Mouse (Mus musculus) brain, adult 2 months (tissue): Measurements from ENCODE around the gene Lmna.

ENCODE experiments used
- DNase-seq: peaks from one replicate; pipeline ENCODE4 v3.0.0; 2011; ENCODE audit warnings: low read depth, low spot score

The Lmna gene

GRCm38 (mm10) chr3:88509692-88510420, at the start of gene Lmna:
Lmna (minus strand) TSS chr3:88509956.
- DNase-seq, result peak; percentile 97

GRCm38 (mm10) chr3:88556616-88557015, 46.9 kb upstream of the Lmna start:
- DNase-seq, result no peak

- DNase-seq, result no peak
These were observed 46.0 kb upstream of the Lmna start for GRCm38 (mm10) chr3:88555731-88556130.

- DNase-seq, result no peak
These were observed 45.4 kb upstream of the Lmna start for GRCm38 (mm10) chr3:88555069-88555605.

- peak; percentile 85 for DNase-seq
These were observed 44.3 kb upstream of the Lmna start for GRCm38 (mm10) chr3:88553880-88554586.

GRCm38 (mm10) chr3:88553525-88553879, 43.7 kb upstream of the Lmna start, which contains the start of gene Ubqln4:
Ubqln4 (plus strand) TSS chr3:88553758.
- DNase-seq, result peak; percentile 94

- DNase-seq, result peak; percentile 99
These were observed 43.1 kb upstream of the Lmna start, which contains the start of gene Lamtor2 for GRCm38 (mm10) chr3:88552676-88553524. Lamtor2 (minus strand) TSS chr3:88553074.

- DNase-seq, result no peak
These were observed 42.4 kb upstream of the Lmna start for GRCm38 (mm10) chr3:88552082-88552645.

- DNase-seq, result no peak
These were observed 41.8 kb upstream of the Lmna start for GRCm38 (mm10) chr3:88551586-88551985.

- DNase-seq, result no peak
These were observed 38.6 kb upstream of the Lmna start, which contains the start of gene Rab25 for GRCm38 (mm10) chr3:88548180-88548917. Rab25 (minus strand) TSS chr3:88548300.

- no peak for DNase-seq
These were observed 37.1 kb upstream of the Lmna start for GRCm38 (mm10) chr3:88546674-88547418.

GRCm38 (mm10) chr3:88544955-88545591, 35.3 kb upstream of the Lmna start:
- no peak for DNase-seq

- DNase-seq, result peak; percentile 47
These were observed 34.8 kb upstream of the Lmna start for GRCm38 (mm10) chr3:88544514-88544913.

GRCm38 (mm10) chr3:88543651-88544410, 34.1 kb upstream of the Lmna start:
- DNase-seq, result no peak

- no peak for DNase-seq
These were observed 33.4 kb upstream of the Lmna start for GRCm38 (mm10) chr3:88543174-88543573.

GRCm38 (mm10) chr3:88542486-88542885, 32.7 kb upstream of the Lmna start:
- DNase-seq, result peak; percentile 50

- DNase-seq, result peak; percentile 79
These were observed 32.1 kb upstream of the Lmna start for GRCm38 (mm10) chr3:88541622-88542401.

- no peak for DNase-seq
These were observed 30.3 kb upstream of the Lmna start for GRCm38 (mm10) chr3:88540085-88540484.
